Mouse (Mus musculus): ENCODE results near the gene Frmd6.

Gene Frmd6

GRCm38 (mm10) chr12:70896068-70896467 is 70.8 kb downstream of the Frmd6 start:
- no peak for DNase-seq (ENCODE audit: low spot score in 2 of 2)

- DNase-seq (ENCODE audit: low spot score in 2 of 2) = no peak
Observed at GRCm38 (mm10) chr12:70897434-70897833, 72.1 kb downstream of the Frmd6 start.

- DNase-seq (ENCODE audit: low spot score in 2 of 2) = no peak
Observed at GRCm38 (mm10) chr12:70898450-70898849, 73.1 kb downstream of the Frmd6 start.

GRCm38 (mm10) chr12:70904471-70904870 is 79.2 kb downstream of the Frmd6 start:
- DNase-seq (ENCODE audit: low spot score in 2 of 2) = no peak

- DNase-seq (ENCODE audit: low spot score in 2 of 2) = no peak
Observed at GRCm38 (mm10) chr12:70906867-70907266, 81.6 kb downstream of the Frmd6 start.

- DNase-seq (ENCODE audit: low spot score in 2 of 2) = no peak
Observed at GRCm38 (mm10) chr12:70907651-70908050, 82.3 kb downstream of the Frmd6 start.

- DNase-seq (ENCODE audit: low spot score in 2 of 2) = no peak
Observed at GRCm38 (mm10) chr12:70908076-70908475, 82.8 kb downstream of the Frmd6 start.

- peak in 1 of 2 experiments; percentile 69 for DNase-seq (ENCODE audit: low spot score in 2 of 2)
Observed at GRCm38 (mm10) chr12:70910241-70910720, 85.0 kb downstream of the Frmd6 start.

GRCm38 (mm10) chr12:70911029-70911428 is 85.7 kb downstream of the Frmd6 start:
- DNase-seq (ENCODE audit: low spot score in 2 of 2) = peak in 1 of 2 experiments; percentile 76

- DNase-seq (ENCODE audit: low spot score in 2 of 2) = no peak
Observed at GRCm38 (mm10) chr12:70911676-70912379, 86.5 kb downstream of the Frmd6 start.

GRCm38 (mm10) chr12:70913429-70913828 is 88.1 kb downstream of the Frmd6 start:
- DNase-seq (ENCODE audit: low spot score in 2 of 2) = no peak

- DNase-seq (ENCODE audit: low spot score in 2 of 2) = no peak
Observed at GRCm38 (mm10) chr12:70914387-70914786, 89.1 kb downstream of the Frmd6 start.

GRCm38 (mm10) chr12:70929781-70930180 is 104.5 kb downstream of the Frmd6 start:
- no peak for DNase-seq (ENCODE audit: low spot score in 2 of 2)

GRCm38 (mm10) chr12:70937150-70937549 is 111.8 kb downstream of the Frmd6 start:
- peak; percentile 31 to 40 for DNase-seq (ENCODE audit: low spot score in 2 of 2)

- peak; percentile 90 to 91 for DNase-seq (ENCODE audit: low spot score in 2 of 2)
Observed at GRCm38 (mm10) chr12:70937571-70938384, 112.5 kb downstream of the Frmd6 start, which contains the start of gene Actr10. Gene Actr10, plus strand, starts transcription at chr12:70937857.

- DNase-seq (ENCODE audit: low spot score in 2 of 2) = no peak
Observed at GRCm38 (mm10) chr12:70940806-70941205, 115.5 kb downstream of the Frmd6 start.

GRCm38 (mm10) chr12:70944181-70944580 is 118.9 kb downstream of the Frmd6 start:
- DNase-seq (ENCODE audit: low spot score in 2 of 2) = no peak

- no peak for DNase-seq (ENCODE audit: low spot score in 2 of 2)
Observed at GRCm38 (mm10) chr12:70946585-70947256, 121.4 kb downstream of the Frmd6 start.

Measured in frontal cortex, postnatal 10 days (tissue).